Mouse (Mus musculus): ENCODE measurements at regions not wholly inside any gene's neighbourhood (a gene's known extent, or its start where the extent isn't known, plus 50 kb on each side); places are given as distances from the start of the nearest gene placed in this dataset.

- no peak overlapping the region for H3K4me3 ChIP-seq (ENCODE audit: low read depth, low read length)
- 57% methylated on average over 4 of the region's 4 CpGs for WGBS (ENCODE audit: insufficient replicate concordance)
- ATAC-seq (ENCODE audit: low read depth): no peak
- H3K27me3 ChIP-seq (ENCODE audit: control insufficient read depth, insufficient read depth, low read depth, low read length): no peaks in the 10 kb centered on the region
- H3K4me1 ChIP-seq (ENCODE audit: control insufficient read depth, low read depth, low read length): no peaks in the 10 kb centered on the region
- no peak overlapping the region for H3K4me2 ChIP-seq (ENCODE audit: low read depth, low read length)
- no peaks in the 10 kb centered on the region for H3K9me3 ChIP-seq (replicated peaks; ENCODE audit: control insufficient read depth, low read length)
- H3K36me3 ChIP-seq (ENCODE audit: control insufficient read depth, insufficient read depth): no peaks in the 10 kb centered on the region
- H3K27ac ChIP-seq (ENCODE audit: low read length): no peak overlapping the region
- H3K9ac ChIP-seq (ENCODE audit: low read depth, low read length): no peak overlapping the region
Measured at GRCm38 (mm10) chr16:77431345-77431744, 170.5 kb downstream of the Gm11146 start.

DNA sequence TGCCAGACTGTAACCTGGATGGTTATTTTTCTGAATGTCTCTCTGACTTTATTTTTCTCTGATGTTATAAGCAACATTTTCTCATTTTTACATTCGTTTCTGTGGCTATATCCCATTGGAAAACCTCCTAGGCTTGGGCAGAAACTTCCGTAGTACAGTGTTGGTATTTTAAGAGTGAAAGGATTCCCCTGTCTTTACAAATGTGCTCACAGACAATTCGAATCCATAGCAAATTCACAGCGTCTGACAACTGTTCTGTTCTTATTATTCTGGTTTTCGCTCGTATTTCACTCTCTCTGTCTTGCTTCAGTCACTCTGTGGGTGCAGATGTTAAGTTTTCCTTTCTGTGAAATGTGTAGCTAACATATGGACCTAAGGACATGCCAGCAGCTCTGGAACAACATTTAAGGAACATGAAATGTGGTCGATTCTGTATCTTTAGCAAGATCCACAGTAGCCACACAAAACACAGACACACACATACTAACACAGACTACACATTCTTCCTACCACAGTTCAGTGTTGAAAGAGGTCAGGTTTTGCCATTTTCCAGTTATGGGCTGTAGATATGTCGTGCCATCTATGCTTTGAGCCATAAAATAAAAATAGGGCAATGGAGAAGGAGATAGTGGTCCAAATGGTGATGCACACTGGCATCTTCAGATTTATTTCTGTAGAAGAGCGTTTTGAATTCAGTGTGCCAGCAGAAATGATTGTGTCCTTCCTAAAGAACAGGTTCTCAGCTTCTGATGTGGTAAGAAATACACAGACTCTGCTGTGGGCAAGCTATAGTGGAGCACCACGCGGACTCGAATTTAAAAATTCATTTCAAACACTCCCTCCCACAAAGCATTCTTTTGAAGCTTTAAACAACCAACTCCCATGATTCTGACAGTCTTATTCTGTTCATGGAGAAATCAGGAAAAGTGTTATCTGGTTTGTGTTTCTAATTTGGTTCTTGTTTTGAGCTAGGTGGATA is 179.2 kb downstream of the Gm11146 start:
- no peaks in the 10 kb centered on the region for H3K27me3 ChIP-seq (ENCODE audit: control insufficient read depth, insufficient read depth, low read depth, low read length)
- no peak overlapping the region for H3K9ac ChIP-seq (ENCODE audit: low read depth, low read length)
- no peak overlapping the region for H3K27ac ChIP-seq (ENCODE audit: low read length)
- WGBS (ENCODE audit: insufficient replicate concordance): 56% methylated on average over 12 of the region's 12 CpGs
- H3K36me3 ChIP-seq (ENCODE audit: control insufficient read depth, insufficient read depth): no peaks in the 10 kb centered on the region
- ATAC-seq (ENCODE audit: low read depth): no peak
- no peaks in the 10 kb centered on the region for H3K9me3 ChIP-seq (replicated peaks; ENCODE audit: control insufficient read depth, low read length)
- no peak overlapping the region for H3K4me2 ChIP-seq (ENCODE audit: low read depth, low read length)
- H3K4me3 ChIP-seq (ENCODE audit: low read depth, low read length): no peak overlapping the region
- H3K4me1 ChIP-seq (ENCODE audit: control insufficient read depth, low read depth, low read length): no peaks in the 10 kb centered on the region; the same call in 1 of the 2 replicates

- H3K27me3 ChIP-seq (ENCODE audit: control insufficient read depth, insufficient read depth, low read depth, low read length): no peaks in the 10 kb centered on the region
- H3K9ac ChIP-seq (ENCODE audit: low read depth, low read length): no peak overlapping the region
- H3K9me3 ChIP-seq (replicated peaks; ENCODE audit: control insufficient read depth, low read length): no peaks in the 10 kb centered on the region
- ATAC-seq (ENCODE audit: low read depth): peak; percentile 71
- 49% methylated on average over 10 of the region's 10 CpGs for WGBS (ENCODE audit: insufficient replicate concordance)
- H3K4me2 ChIP-seq (ENCODE audit: low read depth, low read length): peak overlapping the region; percentile 24; the same call in 1 of the 2 replicates
- peak overlapping the region; percentile 21; the same call in 1 of the 2 replicates for H3K4me3 ChIP-seq (ENCODE audit: low read depth, low read length)
- no peak overlapping the region for H3K27ac ChIP-seq (ENCODE audit: low read length)
- H3K4me1 ChIP-seq (ENCODE audit: control insufficient read depth, low read depth, low read length): no peaks in the 10 kb centered on the region; the same call in 1 of the 2 replicates
- H3K36me3 ChIP-seq (ENCODE audit: control insufficient read depth, insufficient read depth): no peaks in the 10 kb centered on the region
Measured at GRCm38 (mm10) chr16:77421591-77422024, 180.3 kb downstream of the Gm11146 start.

DNA sequence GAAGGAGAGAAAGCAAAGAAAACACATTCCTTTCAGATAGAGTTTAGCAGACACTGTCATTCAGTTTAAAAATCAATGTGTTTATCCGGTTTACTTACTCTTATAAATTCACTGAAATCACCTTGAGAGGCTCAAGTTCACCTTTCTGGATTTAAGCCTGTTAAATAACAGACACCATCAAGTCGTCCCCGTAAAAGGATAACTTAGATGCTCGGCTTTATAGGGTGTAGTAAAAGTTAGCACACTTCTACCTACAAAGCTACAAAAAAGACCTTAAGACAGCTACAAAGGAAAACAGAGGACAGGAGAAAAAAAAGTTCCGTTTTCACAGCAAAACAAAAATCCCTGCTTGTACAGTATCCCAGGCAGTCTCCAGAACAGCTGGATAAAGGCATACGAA is 180.9 kb downstream of the Gm11146 start:
- Histone ChIP-seq H3K27me3 (ENCODE audit: control insufficient read depth, insufficient read depth, low read depth, low read length) (no peaks in the 10 kb centered on the region), H3K9me3 (replicated peaks; ENCODE audit: control insufficient read depth, low read length) (no peaks in the 10 kb centered on the region), H3K4me2 (ENCODE audit: low read depth, low read length) (peak overlapping the region; percentile 24; the same call in 1 of the 2 replicates), H3K9ac (ENCODE audit: low read depth, low read length) (no peak overlapping the region), H3K36me3 (ENCODE audit: control insufficient read depth, insufficient read depth) (no peaks in the 10 kb centered on the region), H3K4me3 (ENCODE audit: low read depth, low read length) (no peak overlapping the region), H3K4me1 (ENCODE audit: control insufficient read depth, low read depth, low read length) (no peaks in the 10 kb centered on the region; the same call in 1 of the 2 replicates), H3K27ac (ENCODE audit: low read length) (no peak overlapping the region)
- 60% methylated on average over 6 of the region's 6 CpGs for WGBS (ENCODE audit: insufficient replicate concordance)
- no peak for ATAC-seq (ENCODE audit: low read depth)

- WGBS (ENCODE audit: insufficient replicate concordance): 58% methylated on average over 8 of the region's 8 CpGs
- ATAC-seq (ENCODE audit: low read depth): no peak
- no peaks in the 10 kb centered on the region for H3K9me3 ChIP-seq (replicated peaks; ENCODE audit: control insufficient read depth, low read length)
Measured at GRCm38 (mm10) chr16:77420136-77420860, 181.6 kb downstream of the Gm11146 start.

GRCm38 (mm10) chr16:77419116-77419735 is 182.7 kb downstream of the Gm11146 start:
- Histone ChIP-seq H3K4me2 (ENCODE audit: low read depth, low read length) (no peak overlapping the region), H3K27ac (ENCODE audit: low read length) (no peak overlapping the region), H3K27me3 (ENCODE audit: control insufficient read depth, insufficient read depth, low read depth, low read length) (no peaks in the 10 kb centered on the region), H3K36me3 (ENCODE audit: control insufficient read depth, insufficient read depth) (no peaks in the 10 kb centered on the region), H3K9ac (ENCODE audit: low read depth, low read length) (no peak overlapping the region), H3K4me3 (ENCODE audit: low read depth, low read length) (no peak overlapping the region), H3K9me3 (replicated peaks; ENCODE audit: control insufficient read depth, low read length) (no peaks in the 10 kb centered on the region), H3K4me1 (ENCODE audit: control insufficient read depth, low read depth, low read length) (no peaks in the 10 kb centered on the region; the same call in 1 of the 2 replicates)
- no peak for ATAC-seq (ENCODE audit: low read depth)
- 63% methylated on average over 4 of the region's 4 CpGs for WGBS (ENCODE audit: insufficient replicate concordance)

More at GRCm38 (mm10) chr16:77420136-77420860, 181.6 kb downstream of the Gm11146 start:
- Histone ChIP-seq H3K4me2 (ENCODE audit: low read depth, low read length) (no peak overlapping the region), H3K27me3 (ENCODE audit: control insufficient read depth, insufficient read depth, low read depth, low read length) (no peaks in the 10 kb centered on the region), H3K36me3 (ENCODE audit: control insufficient read depth, insufficient read depth) (no peaks in the 10 kb centered on the region), H3K27ac (ENCODE audit: low read length) (no peak overlapping the region), H3K9ac (ENCODE audit: low read depth, low read length) (no peak overlapping the region), H3K4me3 (ENCODE audit: low read depth, low read length) (no peak overlapping the region), H3K4me1 (ENCODE audit: control insufficient read depth, low read depth, low read length) (no peaks in the 10 kb centered on the region; the same call in 1 of the 2 replicates)

DNA sequence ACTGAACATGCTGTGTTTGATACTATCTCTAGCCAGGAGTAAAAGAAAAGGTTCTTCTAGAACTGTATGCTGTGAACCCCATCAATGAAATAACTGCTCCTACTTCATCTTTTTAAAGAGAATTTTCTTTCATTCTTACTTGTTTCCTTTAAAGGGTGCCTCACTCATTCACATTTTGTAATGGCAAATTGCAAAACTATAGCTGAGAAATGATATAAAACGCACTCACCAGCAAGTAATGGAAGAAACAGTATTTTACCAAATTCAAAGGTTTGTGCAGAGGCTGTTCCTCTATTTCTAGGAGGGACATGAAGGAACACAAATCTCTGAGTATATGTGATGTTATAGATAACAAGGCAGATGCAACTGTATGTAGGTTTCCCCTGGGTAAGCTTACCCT is 183.4 kb downstream of the Gm11146 start:
- no peak overlapping the region for H3K4me3 ChIP-seq (ENCODE audit: low read depth, low read length)
- H3K36me3 ChIP-seq (ENCODE audit: control insufficient read depth, insufficient read depth): no peaks in the 10 kb centered on the region
- ATAC-seq (ENCODE audit: low read depth): no peak
- H3K9me3 ChIP-seq (replicated peaks; ENCODE audit: control insufficient read depth, low read length): no peaks in the 10 kb centered on the region
- H3K4me2 ChIP-seq (ENCODE audit: low read depth, low read length): no peak overlapping the region
- no peak overlapping the region for H3K9ac ChIP-seq (ENCODE audit: low read depth, low read length)
- no peaks in the 10 kb centered on the region for H3K27me3 ChIP-seq (ENCODE audit: control insufficient read depth, insufficient read depth, low read depth, low read length)
- WGBS (ENCODE audit: insufficient replicate concordance): 63% methylated on average over 1 of the region's 1 CpGs
- H3K4me1 ChIP-seq (ENCODE audit: control insufficient read depth, low read depth, low read length): no peaks in the 10 kb centered on the region; the same call in 1 of the 2 replicates
- H3K27ac ChIP-seq (ENCODE audit: low read length): no peak overlapping the region

DNA sequence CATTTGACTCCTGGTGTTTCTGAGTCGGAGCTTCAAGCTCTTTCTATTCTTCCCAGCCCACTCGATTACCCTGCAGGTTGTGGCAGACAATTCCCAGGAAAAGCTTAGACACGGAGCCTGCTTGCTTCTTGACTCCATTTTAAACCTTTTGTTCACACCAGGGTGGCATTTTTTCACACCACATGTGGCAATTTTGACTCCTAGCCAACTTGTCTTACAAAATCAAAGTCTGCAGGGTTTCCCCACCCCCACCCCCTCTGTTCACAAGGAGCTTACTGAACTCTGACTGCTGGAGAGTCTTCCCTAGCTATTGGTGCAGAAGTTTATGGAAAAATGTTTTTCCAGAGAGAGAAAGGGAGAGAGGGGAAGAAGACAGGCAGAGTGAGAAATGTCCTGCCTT is 184.1 kb downstream of the Gm11146 start:
- no peaks in the 10 kb centered on the region; the same call in 1 of the 2 replicates for H3K4me1 ChIP-seq (ENCODE audit: control insufficient read depth, low read depth, low read length)
- H3K9me3 ChIP-seq (replicated peaks; ENCODE audit: control insufficient read depth, low read length): no peaks in the 10 kb centered on the region
- no peak for ATAC-seq (ENCODE audit: low read depth)
- no peaks in the 10 kb centered on the region for H3K27me3 ChIP-seq (ENCODE audit: control insufficient read depth, insufficient read depth, low read depth, low read length)
- H3K9ac ChIP-seq (ENCODE audit: low read depth, low read length): no peak overlapping the region
- H3K27ac ChIP-seq (ENCODE audit: low read length): no peak overlapping the region
- WGBS (ENCODE audit: insufficient replicate concordance): 23% methylated on average over 3 of the region's 3 CpGs
- no peaks in the 10 kb centered on the region for H3K36me3 ChIP-seq (ENCODE audit: control insufficient read depth, insufficient read depth)
- no peak overlapping the region for H3K4me2 ChIP-seq (ENCODE audit: low read depth, low read length)
- no peak overlapping the region for H3K4me3 ChIP-seq (ENCODE audit: low read depth, low read length)

Measured in liver, embryonic 16.5 days (tissue).